Mouse (Mus musculus) left cerebral cortex, postnatal 10 days (tissue): ENCODE measurements around the gene Tut7. TPM values are rescaled to one million over a fixed set of nuclear protein-coding genes. Genes with fewer than 3 reads are reported as not detected.
"Not testable (repeated sequence)": the region's sequence is repeated elsewhere in the genome, so short reads cannot be mapped to it uniquely, and the experiment has no call there.

Source experiments
- DNase-seq, 2 experiments: peaks; one replicate each; pipeline ENCODE4 v3.0.0; 2021 to 2022; ENCODE audit warnings: low spot score in 2 of 2, mixed read lengths in 1 of 2; ENCODE audit errors: extremely low spot score in 1 of 2
- intact Hi-C: fragments of 180-260 bp; cut with DNase I; formaldehyde crosslinking; loops from one replicate; pipeline ENCODE4 v1.15.1; 2025
- total RNA-seq, 2 experiments: library from RNA; stranded (reverse); gene quantifications; 2 replicates each; pipeline ENCODE4 v1.2.3; 2021

Gene Tut7
- total RNA-seq, 2 experiments from 2014 or later, result 67.4 to 67.6 TPM

DNA sequence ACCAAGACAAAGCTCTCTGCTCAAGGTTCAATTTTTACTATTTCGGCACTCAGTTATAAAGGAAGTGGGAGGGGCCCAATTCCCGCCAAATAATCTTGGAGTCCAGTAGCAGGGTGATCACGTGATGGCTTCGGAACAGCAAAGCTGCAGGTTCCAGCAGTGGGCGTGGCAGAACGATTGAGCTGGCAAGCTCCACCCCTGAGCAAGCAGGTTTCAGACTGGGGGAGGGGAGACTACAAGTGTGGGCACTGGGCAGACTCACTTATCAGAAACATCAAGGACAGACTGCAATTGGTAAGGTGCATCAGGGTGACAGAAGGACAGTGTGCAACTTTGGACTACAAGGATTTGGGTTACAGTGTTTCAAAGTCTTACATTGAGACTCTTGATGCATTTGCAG is 88.6 kb downstream of the Tut7 start:
- DNase-seq, intact Hi-C loops: not testable (repeated sequence)

DNA sequence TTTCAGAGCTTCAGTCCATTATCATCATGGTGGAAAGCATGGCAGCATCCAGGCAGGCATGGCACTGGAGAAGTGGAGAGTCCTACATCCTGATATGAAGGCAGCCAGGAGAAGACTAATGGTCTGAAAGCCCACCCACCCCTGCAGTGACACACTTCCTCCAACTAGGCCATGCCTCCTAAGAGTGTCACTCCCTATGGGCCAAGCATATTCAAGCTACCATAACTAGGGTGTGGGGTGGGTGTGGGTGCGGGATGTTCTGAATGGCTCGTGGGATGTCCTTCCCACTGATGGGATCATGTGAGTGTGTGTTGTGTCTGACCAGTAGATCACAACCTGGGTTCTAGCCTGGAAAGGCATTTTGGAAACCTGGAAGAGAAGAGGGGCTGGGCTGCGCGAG is 89.0 kb downstream of the Tut7 start:
- intact Hi-C loops, result no loop called here
- DNase-seq, result no peak

DNA sequence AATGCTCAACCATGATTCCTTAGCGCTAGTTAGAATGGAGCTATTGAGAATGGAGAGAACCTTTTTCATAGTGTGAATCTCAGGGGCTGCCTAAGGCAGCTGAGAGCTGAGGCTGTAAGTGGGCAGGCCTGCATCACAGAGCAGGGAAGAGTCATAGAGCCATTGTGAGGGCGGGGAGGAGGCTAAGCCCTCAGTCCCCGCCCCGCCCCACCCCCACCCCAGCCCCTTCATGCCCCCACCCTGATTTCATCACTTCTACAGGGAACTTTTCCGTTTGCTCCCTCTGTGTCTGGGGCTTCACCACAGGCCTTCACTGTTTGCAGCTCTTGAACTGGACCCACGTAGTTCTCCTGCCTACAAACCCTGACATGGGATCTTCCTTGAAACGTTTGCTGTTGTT is 91.3 kb downstream of the Tut7 start, which contains the start of gene Spata31d1d:
Gene Spata31d1d, minus strand, starts transcription at position 101 of the 400 bp plus-strand sequence.
- DNase-seq, result no peak
- intact Hi-C loops, result no loop called here

- intact Hi-C loops, result loop anchor here (5.0 to 10.0 kb wide), 2 partner anchors 51 to 194 kb away; partner anchors contain the start of gene Golm1
- DNase-seq, result peak; percentile 83 to 88
These were observed 94.4 kb downstream of the Tut7 start for GRCm38 (mm10) chr13:59728378-59729093.

DNA sequence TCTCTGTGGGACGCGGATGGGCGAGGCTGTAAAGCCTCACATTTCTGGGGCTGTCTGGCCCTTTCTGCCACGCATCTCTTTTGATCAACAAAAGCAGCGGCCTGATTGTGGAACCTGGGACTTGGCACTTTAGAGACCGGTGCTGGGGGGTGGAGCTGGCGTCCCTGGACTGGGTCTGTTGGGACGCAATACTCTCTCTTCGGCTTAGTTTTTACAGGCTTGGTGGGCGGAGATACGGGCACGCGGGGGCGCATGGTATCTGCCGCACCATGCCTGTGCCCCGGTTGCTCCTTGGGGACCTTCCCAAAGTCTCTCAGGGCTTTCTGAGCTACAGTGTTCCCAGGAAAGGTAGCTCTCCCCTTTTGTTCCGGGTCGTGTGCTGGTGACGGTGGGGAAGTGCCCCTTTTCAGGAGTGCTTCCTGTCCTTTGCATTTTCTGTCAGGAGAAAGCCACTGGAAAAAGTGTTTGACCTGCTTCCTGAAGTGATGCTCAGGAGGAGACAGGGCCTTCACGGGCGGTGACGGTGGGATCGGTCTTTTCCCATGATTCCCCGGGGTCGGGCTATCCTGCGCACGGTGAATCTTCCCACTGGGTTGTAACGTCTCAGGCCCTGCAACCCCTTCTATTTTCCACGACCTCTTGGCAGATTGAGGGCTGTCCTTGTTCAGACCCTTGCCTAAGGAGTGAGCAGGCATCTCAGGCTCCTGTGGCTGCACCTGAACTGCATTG is 96.6 kb downstream of the Tut7 start:
- intact Hi-C loops, result loop anchor here (5.0 to 10.0 kb wide), 2 partner anchors 49 to 192 kb away; partner anchors contain the start of gene Golm1
- no peak for DNase-seq

- intact Hi-C loops, result loop anchor here (10.0 kb wide), 1 partner anchor 187 kb away; no protein-coding TSS in a partner anchor
These were observed 100.9 kb downstream of the Tut7 start for GRCm38 (mm10) chr13:59722089-59722488.

More at GRCm38 (mm10) chr13:59722089-59722488, 100.9 kb downstream of the Tut7 start:
- not testable (repeated sequence) for DNase-seq

Other genes starting within 250 kb of the Tut7 start
- 100 to 1,000 TPM; 390 to 408 TPM for gene Agtpbp1, start 237.9 kb downstream of the Tut7 start, total RNA-seq
- 100 to 1,000 TPM in 1 of 2 experiments, 10 to 100 TPM in 1; 99.0 to 107 TPM for gene Naa35, start 237.9 kb downstream of the Tut7 start, total RNA-seq
- 10 to 100 TPM; 15.5 to 15.9 TPM for gene Golm1, start 147.3 kb downstream of the Tut7 start, total RNA-seq
- not detected for gene 4921517D22Rik, start 129.0 kb downstream of the Tut7 start, total RNA-seq
- gene Spata31d1a, start 112.8 kb downstream of the Tut7 start, total RNA-seq, result under 1 TPM; 0.19 to 0.20 TPM
- gene Spata31d1b, start 110.9 kb downstream of the Tut7 start, total RNA-seq, result not detected
- not detected for gene Spata31d1d, start 91.4 kb downstream of the Tut7 start, total RNA-seq
- under 1 TPM; 0.43 to 0.81 TPM for gene 1700014D04Rik, start 76.4 kb downstream of the Tut7 start, total RNA-seq
- 100 to 1,000 TPM; 101 to 107 TPM for gene Isca1, start 53.3 kb downstream of the Tut7 start, total RNA-seq
- not detected for gene Gm49354, start 40.9 kb downstream of the Tut7 start, total RNA-seq